Mouse (Mus musculus) ES-Bruce4 (cell line): ENCODE results near the gene Ptpdc1.

ENCODE experiments used
- CTCF ChIP-seq: IDR thresholded peaks from one replicate; pipeline ENCODE4 v1.8.1; 2011; ENCODE audit warnings: low read depth, low read length
- EP300 ChIP-seq: IDR thresholded peaks from 2 replicates; pipeline ENCODE4 v1.6.1; 2011; ENCODE audit warnings: low read depth, low read length; ENCODE audit not compliant: insufficient read depth

DNA sequence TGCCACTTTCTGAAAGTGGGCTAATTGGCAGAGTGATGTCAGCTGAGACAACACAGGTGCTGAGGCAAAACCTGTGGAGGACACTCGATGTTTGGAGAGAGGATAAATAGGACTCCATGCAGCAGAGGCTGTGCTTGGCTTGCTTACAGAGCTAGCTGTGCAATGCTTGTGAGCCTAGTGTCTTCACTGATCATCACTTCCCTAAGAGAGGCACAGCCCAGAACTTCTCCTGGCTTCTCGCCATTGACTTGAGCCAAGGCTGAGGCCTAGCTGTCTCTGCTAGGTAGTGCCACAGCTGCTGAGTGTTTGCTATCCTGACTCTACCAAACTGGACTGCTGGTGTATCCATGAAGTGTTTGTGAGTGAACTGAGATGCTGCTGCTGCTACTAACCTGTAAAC is 94.8 kb downstream of the Ptpdc1 start:
- no peak for TF ChIP-seq CTCF
- TF ChIP-seq EP300, result no peak
